ENCODE assay signal across 22 mouse cellular contexts in the genomic region with DNA sequence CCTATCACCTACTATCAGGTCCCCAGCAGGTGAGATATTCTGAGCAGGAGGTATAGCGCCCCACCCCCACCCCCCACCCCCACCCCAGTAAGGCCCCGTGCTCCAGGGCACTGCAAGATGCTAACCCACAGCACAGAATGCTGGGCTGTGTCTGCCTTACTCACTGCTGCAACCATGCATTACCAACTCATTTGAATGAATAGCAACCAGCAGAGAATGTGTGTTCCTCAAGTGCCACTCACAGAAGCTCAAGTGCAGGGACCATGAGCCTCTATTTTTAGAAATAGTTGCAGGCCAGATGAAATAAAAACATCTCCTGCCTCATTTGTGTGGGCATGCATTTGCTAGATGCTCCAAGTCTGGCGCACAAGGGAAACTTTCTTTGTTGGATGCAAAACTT. TPM values are rescaled to one million over a fixed set of nuclear protein-coding genes. Genes with fewer than 3 reads are reported as not detected.
DNase-seq lines count a peak whose midpoint lies in the region; ATAC-seq and TF ChIP-seq lines count a peak whose summit lies in the region.
"Had no signal": no experiment of that assay in that cellular context is flagged by ENCODE, and none has a peak within 500 bp of the region (broad histone marks: within the 10 kb centered on the region; RNA-seq: fewer than 3 reads in every experiment).

No protein-coding gene starts in this region.

- TF ChIP-seq POLR2A in CH12.LX (IDR thresholded peaks at IDR 0.05; ENCODE audit: low read depth, low read length), result no peak

- 27% methylated on average over 3 of the region's 3 CpGs for WGBS in heart, embryonic 10.5 days
- 18% methylated on average over 3 of the region's 3 CpGs for WGBS in heart, embryonic 14.5 days
- WGBS in intestine, embryonic 15.5 days, result 50% methylated on average over 3 of the region's 3 CpGs
- WGBS in intestine, postnatal 0 days, result 50% methylated on average over 3 of the region's 3 CpGs
- WGBS in hindbrain, embryonic 13.5 days, result 50% methylated on average over 3 of the region's 3 CpGs

- no peaks in the 10 kb centered on the region for H3K27me3 ChIP-seq in heart, embryonic 10.5 days (ENCODE audit: insufficient read depth, poor library complexity, severe bottlenecking)
- H3K27me3 ChIP-seq in heart, embryonic 14.5 days (ENCODE audit: control insufficient read depth, insufficient read depth, low read length), result no peaks in the 10 kb centered on the region
- H3K27me3 ChIP-seq in intestine, embryonic 15.5 days (replicated peaks), result no peaks in the 10 kb centered on the region
- H3K27me3 ChIP-seq in intestine, postnatal 0 days (replicated peaks; ENCODE audit: control insufficient read depth, insufficient read depth, low read length), result no peaks in the 10 kb centered on the region
- H3K27me3 ChIP-seq in CH12.LX (replicated peaks), result no peaks in the 10 kb centered on the region
- no peaks in the 10 kb centered on the region for H3K27me3 ChIP-seq in hindbrain, embryonic 13.5 days
- H3K27me3 ChIP-seq: embryonic facial prominence, embryonic 15.5 days; forebrain, embryonic 15.5 days; hindbrain, embryonic 12.5 days had no signal

- dilution Hi-C loops in CH12.LX (cut with MboI; ENCODE audit: extremely low pct_ligation_motif_present, extremely low pct_unique_long_range_greater_than_20kb, low sequenced_read_pairs), result no loop called here

- no peak for DNase-seq in heart, embryonic 10.5 days (ENCODE audit: low spot score)
- DNase-seq in heart, postnatal 10 days, result no peak
- DNase-seq in heart, postnatal 36 days, result no peak
- peak; percentile 2 for DNase-seq in CH12.LX (ENCODE audit: extremely low read depth)
- DNase-seq: adrenal gland, postnatal 10 days; B cell, adult 2 months; cerebellum, adult 11 months; cerebellum, adult 8-10 months; cerebellum, postnatal 14 days; embryo, embryonic 11 days; gastrocnemius, postnatal 36 days had no signal

- H3K9ac ChIP-seq in heart, embryonic 14.5 days (ENCODE audit: low read length), result peak overlapping the region; percentile 5; the same call in 1 of the 2 replicates
- no peak overlapping the region for H3K9ac ChIP-seq in intestine, embryonic 15.5 days
- no peak overlapping the region for H3K9ac ChIP-seq in intestine, postnatal 0 days (ENCODE audit: low read depth, low read length)
- H3K9ac ChIP-seq in CH12.LX (ENCODE audit: insufficient read depth, low read depth), result no peak overlapping the region
- no peak overlapping the region for H3K9ac ChIP-seq in hindbrain, embryonic 13.5 days
- H3K9ac ChIP-seq: embryonic facial prominence, embryonic 15.5 days; forebrain, embryonic 15.5 days; hindbrain, embryonic 12.5 days had no signal

- TF ChIP-seq EP300 in CH12.LX (IDR thresholded peaks at IDR 0.05; ENCODE audit: low read length), result no peak

- in situ Hi-C loops in CH12.LX (cut with MboI; ENCODE audit: low pct_ligation_motif_present, low pct_unique_long_range_greater_than_20kb, low sequenced_read_pairs), result no loop called here

- 0 out of 2 replicates have a peak, but pooled peaks cover 6% of the 10 kb centered on the region for H3K36me3 ChIP-seq in heart, embryonic 10.5 days
- 0 out of 2 replicates have a peak, but pooled peaks cover 3% of the 10 kb centered on the region for H3K36me3 ChIP-seq in heart, embryonic 14.5 days (ENCODE audit: control insufficient read depth, insufficient read depth, low read length)
- 0 out of 2 replicates have a peak, but pooled peaks cover 3% of the 10 kb centered on the region for H3K36me3 ChIP-seq in intestine, embryonic 15.5 days
- peaks cover 19% of the 10 kb centered on the region for H3K36me3 ChIP-seq in intestine, postnatal 0 days (ENCODE audit: control insufficient read depth, insufficient read depth)
- H3K36me3 ChIP-seq in CH12.LX (replicated peaks in 1 of 2; ENCODE audit: control insufficient read depth in 1 of 2, insufficient read depth in 1 of 2, low read length in 1 of 2), result no peaks in the 10 kb centered on the region
- H3K36me3 ChIP-seq in hindbrain, embryonic 13.5 days, result no peaks in the 10 kb centered on the region
- H3K36me3 ChIP-seq: forebrain, embryonic 15.5 days; hindbrain, embryonic 12.5 days had no signal

- ATAC-seq in heart, embryonic 14.5 days (ENCODE audit: insufficient number of reproducible peaks, insufficient read depth, low FRiP score, low read depth), result peak; percentile 78
- 0 out of 2 replicates have a peak, but pooled peaks have one; percentile 14 for ATAC-seq in intestine, embryonic 15.5 days
- no peak for ATAC-seq in intestine, postnatal 0 days
- ATAC-seq in hindbrain, embryonic 13.5 days (ENCODE audit: low FRiP score), result no peak
- ATAC-seq: CD4-positive, CD25-positive, alpha-beta regulatory T cell, adult 4 months; forebrain, embryonic 15.5 days; hindbrain, postnatal 0 days had no signal

- no peak for TF ChIP-seq CTCF in intestine, postnatal 0 days (IDR thresholded peaks at IDR 0.05; ENCODE audit: low read depth)
- TF ChIP-seq CTCF in CH12.LX (conservative IDR thresholded peaks at IDR 0.05 in 1 of 2, IDR thresholded peaks at IDR 0.05 in 1 of 2; ENCODE audit: low read depth in 2 of 2, low read length in 2 of 2), result no peak

- no peaks in the 10 kb centered on the region for H3K9me3 ChIP-seq in heart, embryonic 10.5 days
- H3K9me3 ChIP-seq in heart, embryonic 14.5 days (ENCODE audit: control insufficient read depth, low read length), result no peaks in the 10 kb centered on the region
- H3K9me3 ChIP-seq in intestine, embryonic 15.5 days, result no peaks in the 10 kb centered on the region
- H3K9me3 ChIP-seq in intestine, postnatal 0 days (ENCODE audit: control insufficient read depth), result no peaks in the 10 kb centered on the region
- H3K9me3 ChIP-seq in CH12.LX (replicated peaks; ENCODE audit: low read length), result no peaks in the 10 kb centered on the region
- no peaks in the 10 kb centered on the region for H3K9me3 ChIP-seq in hindbrain, embryonic 13.5 days
- H3K9me3 ChIP-seq: embryonic facial prominence, embryonic 15.5 days; forebrain, embryonic 15.5 days; hindbrain, embryonic 12.5 days had no signal

- peak overlapping the region; percentile 75 for H3K27ac ChIP-seq in heart, embryonic 10.5 days
- H3K27ac ChIP-seq in heart, embryonic 14.5 days (replicated peaks in 1 of 2; ENCODE audit: control insufficient read depth in 1 of 2, insufficient read depth in 1 of 2, low read depth in 2 of 2, low read length in 2 of 2), result peak overlapping the region; percentile 77 to 87
- no peak overlapping the region for H3K27ac ChIP-seq in intestine, embryonic 15.5 days
- no peak overlapping the region; the same call in 1 of the 2 replicates for H3K27ac ChIP-seq in intestine, postnatal 0 days (ENCODE audit: low read depth, low read length)
- H3K27ac ChIP-seq in CH12.LX (ENCODE audit: insufficient read depth, low read depth), result no peak overlapping the region
- no peak overlapping the region for H3K27ac ChIP-seq in hindbrain, embryonic 13.5 days
- H3K27ac ChIP-seq: embryonic facial prominence, embryonic 15.5 days; forebrain, embryonic 15.5 days; hindbrain, embryonic 12.5 days; hindbrain, postnatal 0 days had no signal

- intact Hi-C loops in heart, postnatal 10 days (cut with DNase I), result no loop called here
- intact Hi-C loops in heart, postnatal 36 days (cut with DNase I), result no loop called here

- TF ChIP-seq RAD21 in CH12.LX (IDR thresholded peaks at IDR 0.05; ENCODE audit: low read depth, low read length), result no peak

- H3K79me2 ChIP-seq in CH12.LX (replicated peaks; ENCODE audit: control insufficient read depth, extremely low read depth, insufficient read depth, poor library complexity, severe bottlenecking), result no peaks in the 10 kb centered on the region

- H3K4me3 ChIP-seq in heart, embryonic 10.5 days, result no peak overlapping the region
- no peak overlapping the region for H3K4me3 ChIP-seq in heart, embryonic 14.5 days (ENCODE audit: control insufficient read depth in 1 of 2, insufficient read depth in 1 of 2, low read depth in 1 of 2, low read length in 2 of 2)
- H3K4me3 ChIP-seq in intestine, embryonic 15.5 days (replicated peaks), result no peak overlapping the region
- H3K4me3 ChIP-seq in intestine, postnatal 0 days (ENCODE audit: low read depth, low read length), result no peak overlapping the region
- H3K4me3 ChIP-seq in CH12.LX (replicated peaks in 1 of 3; ENCODE audit: low read depth in 2 of 3, low read length in 2 of 3, poor library complexity in 1 of 3), result no peak overlapping the region
- no peak overlapping the region for H3K4me3 ChIP-seq in hindbrain, embryonic 13.5 days
- H3K4me3 ChIP-seq: embryonic facial prominence, embryonic 15.5 days; erythroblast, embryonic 14.5 days; forebrain, embryonic 15.5 days; hindbrain, embryonic 12.5 days had no signal

- peak overlapping the region; percentile 50 for H3K4me2 ChIP-seq in heart, embryonic 14.5 days (ENCODE audit: low read length)
- no peak overlapping the region for H3K4me2 ChIP-seq in intestine, embryonic 15.5 days (replicated peaks)
- no peak overlapping the region for H3K4me2 ChIP-seq in intestine, postnatal 0 days (replicated peaks; ENCODE audit: low read depth)
- H3K4me2 ChIP-seq in CH12.LX (ENCODE audit: insufficient read depth, low read depth, poor library complexity, severe bottlenecking), result no peak overlapping the region
- H3K4me2 ChIP-seq in hindbrain, embryonic 13.5 days, result no peak overlapping the region
- H3K4me2 ChIP-seq: embryonic facial prominence, embryonic 15.5 days; forebrain, embryonic 15.5 days; hindbrain, embryonic 12.5 days had no signal

- H3K4me1 ChIP-seq in heart, embryonic 10.5 days, result peaks cover 29% of the 10 kb centered on the region
- H3K4me1 ChIP-seq in heart, embryonic 14.5 days (ENCODE audit: control insufficient read depth in 2 of 2, insufficient read depth in 2 of 2, low read length in 2 of 2), result peaks cover 9 to 12% of the 10 kb centered on the region in 2 experiments
- peaks cover 3% of the 10 kb centered on the region; the same call in 1 of the 2 replicates for H3K4me1 ChIP-seq in intestine, embryonic 15.5 days (replicated peaks)
- H3K4me1 ChIP-seq in intestine, postnatal 0 days (replicated peaks; ENCODE audit: control insufficient read depth, insufficient read depth, low read length), result peaks cover 6% of the 10 kb centered on the region
- H3K4me1 ChIP-seq in CH12.LX (ENCODE audit: control insufficient read depth in 1 of 2, insufficient read depth in 2 of 2), result peaks cover 0 to 8% of the 10 kb centered on the region in 2 experiments; a peak in 2 of 4 replicates
- H3K4me1 ChIP-seq in hindbrain, embryonic 13.5 days (replicated peaks), result no peaks in the 10 kb centered on the region
- H3K4me1 ChIP-seq: forebrain, embryonic 15.5 days; hindbrain, embryonic 12.5 days had no signal

RNA-seq across cellular contexts. Expression of gene Mertk, which starts 28.8 kb away (rescaled TPM):
- polyA plus RNA-seq in heart, embryonic 10.5 days (2016; fragmentation: Nextera tagmentation; extraction: Ambion mirVana), result 3.5 and 5.0 TPM in 2 replicates
- total RNA-seq in heart, postnatal 10 days (2021), result 1 to 10 TPM; 5.2 to 6.7 TPM
- 4.9 and 5.4 TPM in 2 replicates for polyA plus RNA-seq in heart, embryonic 14.5 days (2014; fragmentation: Nextera tagmentation; extraction: Ambion mirVana)
- 1 to 10 TPM; 5.6 to 6.7 TPM for total RNA-seq in heart, postnatal 36 days (2021)
- polyA plus RNA-seq in intestine, embryonic 15.5 days (2015; fragmentation: Nextera tagmentation; extraction: Ambion mirVana), result 9.4 and 10.1 TPM in 2 replicates
- polyA plus RNA-seq in intestine, postnatal 0 days (2015; fragmentation: Nextera tagmentation; extraction: Ambion mirVana), result 16.2 and 16.8 TPM in 2 replicates
- not detected in 2 replicates for total RNA-seq in CH12.LX (2012; rRNA removed)
- 0.05 TPM in 1 of 2 replicates, not detected in the other for total RNA-seq in CH12.LX (2014; rRNA removed)
- polyA plus RNA-seq in CH12.LX (2012; ENCODE audit: insufficient read length, low read depth), result not detected in 2 replicates
- 2.0 and 2.1 TPM in 2 replicates for polyA plus RNA-seq in hindbrain, embryonic 13.5 days (2015; fragmentation: Nextera tagmentation; extraction: Ambion mirVana)
- total RNA-seq: MEL had no signal

RNA-seq across cellular contexts. Expression of gene Anapc1, which starts 40.4 kb away (rescaled TPM):
- 66.6 and 68.7 TPM in 2 replicates for polyA plus RNA-seq in heart, embryonic 10.5 days (2016; fragmentation: Nextera tagmentation; extraction: Ambion mirVana)
- 10 to 100 TPM; 62.8 to 63.9 TPM for total RNA-seq in heart, postnatal 10 days (2021)
- polyA plus RNA-seq in heart, embryonic 14.5 days (2014; fragmentation: Nextera tagmentation; extraction: Ambion mirVana), result 48.5 and 51.0 TPM in 2 replicates
- 10 to 100 TPM; 39.0 to 46.9 TPM for total RNA-seq in heart, postnatal 36 days (2021)
- 53.3 and 53.5 TPM in 2 replicates for polyA plus RNA-seq in intestine, embryonic 15.5 days (2015; fragmentation: Nextera tagmentation; extraction: Ambion mirVana)
- polyA plus RNA-seq in intestine, postnatal 0 days (2015; fragmentation: Nextera tagmentation; extraction: Ambion mirVana), result 14.0 and 15.6 TPM in 2 replicates
- total RNA-seq in CH12.LX (2012; rRNA removed) (85.2 and 92.0 TPM in 2 replicates), CH12.LX (2014; rRNA removed) (51.7 and 60.6 TPM in 2 replicates)
- polyA plus RNA-seq in CH12.LX (2012; ENCODE audit: insufficient read length, low read depth), result 121 and 146 TPM in 2 replicates
- polyA plus RNA-seq in hindbrain, embryonic 13.5 days (2015; fragmentation: Nextera tagmentation; extraction: Ambion mirVana), result 44.3 and 45.4 TPM in 2 replicates

Comparison
In these comparisons a context has a peak if more than half of its experiments do, and no peak if none do; other contexts are left out.
1. ATAC-seq: peak in heart, embryonic 14.5 days (single experiment) and intestine, embryonic 15.5 days (single experiment); none in intestine, postnatal 0 days (single experiment) and hindbrain, embryonic 13.5 days (single experiment).
2. H3K27ac ChIP-seq: peak in heart, embryonic 10.5 days (single experiment) and heart, embryonic 14.5 days (2 of 2); none in intestine, embryonic 15.5 days (single experiment), intestine, postnatal 0 days (single experiment), CH12.LX (single experiment) and hindbrain, embryonic 13.5 days (single experiment).